Mouse (Mus musculus) C2C12 (cell line): ENCODE results near the gene 1700122O11Rik. TPM values are rescaled to one million over a fixed set of nuclear protein-coding genes. Genes with fewer than 3 reads are reported as not detected.

ENCODE experiments used
- H3K27me3 ChIP-seq: one replicate; pipeline ENCODE4 v1.6.1; 2011; ENCODE audit not compliant: control insufficient read depth, insufficient read depth, insufficient read length
- H3K36me3 ChIP-seq: one replicate; pipeline ENCODE4 v1.6.1; 2011; ENCODE audit not compliant: control insufficient read depth, insufficient read depth
- H3K4me3 ChIP-seq: one replicate; pipeline ENCODE4 v1.5.1; 2011; ENCODE audit warnings: mild to moderate bottlenecking, control low read depth; ENCODE audit not compliant: poor library complexity, insufficient read depth, severe bottlenecking
- H3K79me2 ChIP-seq: one replicate; pipeline ENCODE4 v1.6.1; 2011; ENCODE audit not compliant: control insufficient read depth, insufficient read depth
- H3K79me3 ChIP-seq: one replicate; pipeline ENCODE4 v1.6.1; 2011; ENCODE audit warnings: low read depth, control low read depth
- H3ac ChIP-seq: one replicate; pipeline ENCODE3; 2011; ENCODE audit warnings: low read depth; ENCODE audit not compliant: control insufficient read depth, insufficient read length
- CEBPB ChIP-seq: IDR thresholded peaks from one replicate; pipeline ENCODE4 v1.6.1; 2011; ENCODE audit warnings: low read depth, mild to moderate bottlenecking, control low read depth, moderate library complexity
- CTCF ChIP-seq: IDR thresholded peaks from one replicate; pipeline ENCODE4 v1.5.1; 2011; ENCODE audit not compliant: control insufficient read depth, insufficient read depth, insufficient read length
- FOSL1 ChIP-seq: IDR thresholded peaks from one replicate; pipeline ENCODE4 v1.8.0; 2011; ENCODE audit warnings: mild to moderate bottlenecking, low read length; ENCODE audit not compliant: poor library complexity, insufficient read depth, severe bottlenecking
- MAX ChIP-seq: IDR thresholded peaks from one replicate; pipeline ENCODE4 v1.6.1; 2011; ENCODE audit warnings: mild to moderate bottlenecking, control low read depth
- MYOD1 ChIP-seq: IDR thresholded peaks from one replicate; pipeline ENCODE4 v1.6.1; 2011; ENCODE audit warnings: low read depth; ENCODE audit not compliant: control insufficient read depth, insufficient read length
- MYOG ChIP-seq: IDR thresholded peaks from one replicate; pipeline ENCODE4 v1.6.1; 2011; ENCODE audit not compliant: control insufficient read depth, insufficient read length; ENCODE audit errors: extremely low read depth
- USF1 ChIP-seq: IDR thresholded peaks from one replicate; pipeline ENCODE4 v1.6.1; 2011; ENCODE audit warnings: low read depth, mild to moderate bottlenecking, control low read depth, moderate library complexity
- long read RNA-seq, 2 experiments: library from polyadenylated mRNA; unstranded; transcript quantifications; one replicate each; pipeline ENCODE4 v2.0.0; 2019 to 2020
- polyA plus RNA-seq: library from polyadenylated mRNA; unstranded; fragments of >200 nt; fragmentation: generic; extraction: Trizol; gene quantifications from one replicate; pipeline ENCODE4 v1.2.1, GENCODE M21; 2012; ENCODE audit warnings: missing spikeins

The 1700122O11Rik gene
- polyA plus RNA-seq = not detected
- long read RNA-seq, experiment 1 = 0 reads
- long read RNA-seq, experiment 2 = 0 reads

GRCm38 (mm10) chr17:48038193-48038592 is at the start of gene 1700122O11Rik:
TSS of gene 1700122O11Rik (minus strand) at chr17:48038293.
- Histone ChIP-seq H3K79me3 (no peaks in the 10 kb centered on the region), H3K27me3 (no peaks in the 10 kb centered on the region), H3ac (no peak within 1 kb of the TSS), H3K4me3 (no peak within 1 kb of the TSS), H3K36me3 (no peaks in the 10 kb centered on the region), H3K79me2 (no peaks in the 10 kb centered on the region)
- TF ChIP-seq MAX = no peak

DNA sequence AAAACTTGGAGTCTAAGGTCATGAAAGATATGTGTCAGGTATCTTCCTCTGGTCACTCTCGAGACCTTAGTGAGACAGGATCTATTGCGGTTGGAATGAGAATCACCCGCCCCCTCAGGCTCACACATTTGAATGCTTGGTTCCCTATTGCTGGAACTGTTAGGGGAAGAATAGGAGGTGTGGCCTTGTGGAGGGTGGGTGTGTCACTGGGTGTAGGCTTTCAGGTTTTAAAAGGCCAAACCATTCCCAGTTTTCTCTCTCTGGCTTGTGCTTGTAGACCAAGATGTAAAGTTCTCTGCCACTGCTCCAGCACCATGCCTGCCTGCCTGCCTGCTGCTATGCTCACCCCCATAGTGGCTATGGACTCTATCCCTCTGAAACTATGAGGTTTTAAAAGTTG is 42.5 kb upstream of the 1700122O11Rik start:
- Histone ChIP-seq H3K79me3 (no peaks in the 10 kb centered on the region), H3K36me3 (no peaks in the 10 kb centered on the region), H3K4me3 (no peak overlapping the region), H3K79me2 (no peaks in the 10 kb centered on the region), H3K27me3 (peaks cover 5% of the 10 kb centered on the region), H3ac (no peak overlapping the region)
- TF ChIP-seq MAX (no peak), MYOG (no peak), CEBPB (no peak), USF1 (no peak), CTCF (no peak), MYOD1 (no peak), FOSL1 (no peak)

DNA sequence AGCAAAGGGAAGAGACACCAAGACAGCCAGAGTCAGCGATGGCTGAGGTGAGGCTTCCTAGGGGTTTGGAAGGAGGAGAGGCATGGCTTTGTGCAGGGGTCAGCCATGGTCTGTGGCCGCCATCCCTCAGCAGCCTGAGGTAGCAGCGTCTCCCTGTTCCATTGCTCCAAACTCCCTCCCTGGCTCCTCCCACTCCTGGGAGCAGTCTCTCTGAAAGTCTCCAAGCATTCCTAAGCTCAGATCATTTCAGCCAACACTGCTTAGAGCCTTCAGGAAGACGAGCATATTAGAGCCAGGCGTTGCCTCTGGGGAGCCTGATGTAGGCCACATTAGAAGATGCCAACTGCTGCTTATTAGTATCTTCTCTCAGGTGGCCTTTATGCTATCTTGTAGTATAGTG is 29.6 kb upstream of the 1700122O11Rik start:
- TF ChIP-seq USF1 (no peak), CTCF (no peak), MYOG (no peak), MAX (no peak), MYOD1 (no peak), FOSL1 (no peak), CEBPB (no peak)
- no peak overlapping the region for H3ac ChIP-seq
- no peaks in the 10 kb centered on the region for H3K79me2 ChIP-seq
- no peaks in the 10 kb centered on the region for H3K36me3 ChIP-seq
- peaks cover 22% of the 10 kb centered on the region for H3K27me3 ChIP-seq
- H3K79me3 ChIP-seq = no peaks in the 10 kb centered on the region
- no peak overlapping the region for H3K4me3 ChIP-seq

GRCm38 (mm10) chr17:48067083-48067614 is 29.1 kb upstream of the 1700122O11Rik start:
- TF ChIP-seq CEBPB (no peak), USF1 (no peak), MYOD1 (no peak), FOSL1 (no peak), CTCF (no peak), MAX (no peak), MYOG (no peak)
- Histone ChIP-seq H3ac (no peak overlapping the region), H3K36me3 (no peaks in the 10 kb centered on the region), H3K79me2 (no peaks in the 10 kb centered on the region), H3K27me3 (peaks cover 25% of the 10 kb centered on the region), H3K4me3 (no peak overlapping the region), H3K79me3 (no peaks in the 10 kb centered on the region)

- Histone ChIP-seq H3K79me3 (no peaks in the 10 kb centered on the region), H3K36me3 (no peaks in the 10 kb centered on the region), H3K79me2 (no peaks in the 10 kb centered on the region), H3ac (no peak overlapping the region), H3K27me3 (peaks cover 25% of the 10 kb centered on the region), H3K4me3 (no peak overlapping the region)
- TF ChIP-seq FOSL1 (no peak), MYOG (no peak), CEBPB (no peak), MAX (no peak), USF1 (no peak), MYOD1 (no peak), CTCF (no peak)
Observed at GRCm38 (mm10) chr17:48065081-48065501, 27.0 kb upstream of the 1700122O11Rik start.

GRCm38 (mm10) chr17:48064196-48064843 is 26.2 kb upstream of the 1700122O11Rik start:
- no peaks in the 10 kb centered on the region for H3K79me3 ChIP-seq
- H3K27me3 ChIP-seq = peaks cover 26% of the 10 kb centered on the region
- H3ac ChIP-seq = no peak overlapping the region
- H3K4me3 ChIP-seq = no peak overlapping the region
- TF ChIP-seq FOSL1 (no peak), USF1 (no peak), MAX (no peak), CTCF (no peak), MYOD1 (no peak), MYOG (no peak), CEBPB (no peak)
- no peaks in the 10 kb centered on the region for H3K79me2 ChIP-seq
- no peaks in the 10 kb centered on the region for H3K36me3 ChIP-seq
